27 mouse cellular contexts compared by ENCODE assay signal in genomic region chr1:23268062-23268461, GRCm38 (mm10).
DNase-seq lines count a peak whose midpoint lies in the region; ATAC-seq and TF ChIP-seq lines count a peak whose summit lies in the region.
"Had no signal": no experiment of that assay in that cellular context is flagged by ENCODE, and none has a peak within 500 bp of the region (broad histone marks: within the 10 kb centered on the region; RNA-seq: fewer than 3 reads in every experiment).

No protein-coding gene starts in this region.

- intact Hi-C loops in heart, postnatal 25 days (cut with DNase I) = loop anchor here (10.0 kb wide), 1 partner anchor 117 kb away; no protein-coding TSS in a partner anchor

- no peak for DNase-seq in heart, postnatal 0 days (ENCODE audit: low spot score)
- DNase-seq in heart, postnatal 25 days (ENCODE audit: low spot score) = no peak
- peak; percentile 46 for DNase-seq in 3T3-L1 (ENCODE audit: low read depth, low spot score)
- no peak for DNase-seq in liver, embryonic 14.5 days (ENCODE audit: low read depth in 3 of 3, low spot score in 3 of 3)
- no peak for DNase-seq in layer of hippocampus, adult 11-12 months (ENCODE audit: low spot score)
- DNase-seq in layer of hippocampus, adult 9-11 months = no peak
- DNase-seq: adrenal gland, postnatal 25 days; cerebellum, adult 11-12 months; cerebellum, adult 9-11 months; forebrain, postnatal 0 days; gastrocnemius, postnatal 10 days; heart, postnatal 36 days; lung, adult 2 months; lung, postnatal 10 days; right cerebral cortex, postnatal 4 days had no signal

- TF ChIP-seq EP300 in heart, postnatal 0 days (IDR thresholded peaks at IDR 0.05; ENCODE audit: low read depth) = no peak
- no peak for TF ChIP-seq EP300 in liver, embryonic 14.5 days (IDR thresholded peaks at IDR 0.05; ENCODE audit: low read depth)

- H3K4me1 ChIP-seq in heart, postnatal 0 days (ENCODE audit: control insufficient read depth, insufficient read depth) = peaks cover 27% of the 10 kb centered on the region
- peaks cover 31% of the 10 kb centered on the region for H3K4me1 ChIP-seq in kidney, embryonic 16.5 days (ENCODE audit: insufficient read depth, low read length)
- peaks cover 10% of the 10 kb centered on the region; the same call in 1 of the 2 replicates for H3K4me1 ChIP-seq in kidney, embryonic 14.5 days (ENCODE audit: control insufficient read depth, insufficient read depth, low read length)
- H3K4me1 ChIP-seq in liver, embryonic 14.5 days (replicated peaks; ENCODE audit: control insufficient read depth in 2 of 2, insufficient read depth in 2 of 2, low read length in 1 of 2) = 0 out of 4 replicates have a peak, but pooled peaks cover 0 to 7% of the 10 kb centered on the region in 2 experiments

- H3K9ac ChIP-seq in heart, postnatal 0 days (replicated peaks; ENCODE audit: low read depth, low read length) = no peak overlapping the region
- H3K9ac ChIP-seq in kidney, embryonic 16.5 days (replicated peaks; ENCODE audit: low read length) = no peak overlapping the region
- no peak overlapping the region for H3K9ac ChIP-seq in kidney, embryonic 14.5 days (ENCODE audit: low read depth, low read length)
- H3K9ac ChIP-seq in liver, embryonic 14.5 days (replicated peaks) = no peak overlapping the region
- H3K9ac ChIP-seq: embryonic facial prominence, embryonic 13.5 days; forebrain, embryonic 12.5 days; forebrain, postnatal 0 days; hindbrain, embryonic 13.5 days; limb, embryonic 13.5 days; midbrain, embryonic 13.5 days; neural tube, embryonic 13.5 days had no signal

- H3K27me3 ChIP-seq in heart, postnatal 0 days (ENCODE audit: control insufficient read depth, insufficient read depth, low read length) = no peaks in the 10 kb centered on the region
- no peaks in the 10 kb centered on the region for H3K27me3 ChIP-seq in kidney, embryonic 16.5 days (ENCODE audit: insufficient read depth, low read length)
- H3K27me3 ChIP-seq in kidney, embryonic 14.5 days (ENCODE audit: control insufficient read depth, insufficient read depth, low read length) = no peaks in the 10 kb centered on the region
- no peaks in the 10 kb centered on the region for H3K27me3 ChIP-seq in liver, embryonic 14.5 days (ENCODE audit: control insufficient read depth, insufficient read depth, low read length)
- H3K27me3 ChIP-seq: embryonic facial prominence, embryonic 13.5 days; forebrain, embryonic 12.5 days; hindbrain, embryonic 13.5 days; limb, embryonic 13.5 days; midbrain, embryonic 13.5 days; neural tube, embryonic 13.5 days had no signal

- no peak for TF ChIP-seq CTCF in heart, postnatal 0 days (IDR thresholded peaks at IDR 0.05; ENCODE audit: low read depth)
- no peak for TF ChIP-seq CTCF in liver, embryonic 14.5 days (IDR thresholded peaks at IDR 0.05; ENCODE audit: low read depth)

- ATAC-seq in heart, postnatal 0 days (ENCODE audit: insufficient read depth, low read depth) = no peak
- 0 out of 2 replicates have a peak, but pooled peaks have one; percentile 52 for ATAC-seq in kidney, embryonic 16.5 days (ENCODE audit: low FRiP score, low TSS enrichment)
- no peak for ATAC-seq in kidney, embryonic 14.5 days (ENCODE audit: low FRiP score, low TSS enrichment)
- ATAC-seq in liver, embryonic 14.5 days (ENCODE audit: insufficient read depth) = peak; percentile 45; the same call in 1 of the 2 replicates
- ATAC-seq: forebrain, postnatal 0 days; midbrain, embryonic 13.5 days had no signal

- no peak overlapping the region for H3K4me3 ChIP-seq in heart, postnatal 0 days (ENCODE audit: low read depth, low read length)
- no peak overlapping the region for H3K4me3 ChIP-seq in kidney, embryonic 16.5 days (ENCODE audit: low read length)
- H3K4me3 ChIP-seq in kidney, embryonic 14.5 days (ENCODE audit: low read length) = no peak overlapping the region
- H3K4me3 ChIP-seq in liver, embryonic 14.5 days (ENCODE audit: insufficient read depth in 1 of 2, low read depth in 2 of 2, low read length in 2 of 2) = no peak overlapping the region
- H3K4me3 ChIP-seq: embryonic facial prominence, embryonic 13.5 days; erythroblast, embryonic 14.5 days; forebrain, embryonic 12.5 days; hindbrain, embryonic 13.5 days; left cerebral cortex, adult 2 months; limb, embryonic 13.5 days; midbrain, embryonic 13.5 days; neural tube, embryonic 13.5 days had no signal

- no peak overlapping the region for H3K4me2 ChIP-seq in heart, postnatal 0 days (ENCODE audit: low read depth, low read length)
- no peak overlapping the region for H3K4me2 ChIP-seq in kidney, embryonic 16.5 days (replicated peaks; ENCODE audit: low read depth, low read length)
- no peak overlapping the region for H3K4me2 ChIP-seq in kidney, embryonic 14.5 days (replicated peaks; ENCODE audit: low read depth, low read length)
- no peak overlapping the region for H3K4me2 ChIP-seq in liver, embryonic 14.5 days (ENCODE audit: low read depth)
- H3K4me2 ChIP-seq: embryonic facial prominence, embryonic 13.5 days; forebrain, embryonic 12.5 days; hindbrain, embryonic 13.5 days; limb, embryonic 13.5 days; midbrain, embryonic 13.5 days; neural tube, embryonic 13.5 days had no signal

- H3K9me3 ChIP-seq in heart, postnatal 0 days (replicated peaks; ENCODE audit: control insufficient read depth, low read length) = no peaks in the 10 kb centered on the region
- no peaks in the 10 kb centered on the region for H3K9me3 ChIP-seq in kidney, embryonic 16.5 days (ENCODE audit: low read length)
- H3K9me3 ChIP-seq in kidney, embryonic 14.5 days (ENCODE audit: control insufficient read depth, low read length) = no peaks in the 10 kb centered on the region
- no peaks in the 10 kb centered on the region for H3K9me3 ChIP-seq in liver, embryonic 14.5 days (ENCODE audit: control insufficient read depth, low read length)
- H3K9me3 ChIP-seq: embryonic facial prominence, embryonic 13.5 days; forebrain, embryonic 12.5 days; hindbrain, embryonic 13.5 days; limb, embryonic 13.5 days; midbrain, embryonic 13.5 days; neural tube, embryonic 13.5 days had no signal

- 0 out of 2 replicates have a peak overlapping the region, but pooled peaks have one; percentile 4 for H3K27ac ChIP-seq in heart, postnatal 0 days (ENCODE audit: low read depth)
- no peak overlapping the region for H3K27ac ChIP-seq in kidney, embryonic 16.5 days (ENCODE audit: low read length)
- no peak overlapping the region for H3K27ac ChIP-seq in kidney, embryonic 14.5 days (ENCODE audit: low read depth, low read length)
- no peak overlapping the region for H3K27ac ChIP-seq in liver, embryonic 14.5 days
- H3K27ac ChIP-seq: embryonic facial prominence, embryonic 13.5 days; forebrain, embryonic 12.5 days; hindbrain, embryonic 13.5 days; left cerebral cortex, adult 2 months; limb, embryonic 13.5 days; macrophage; midbrain, embryonic 13.5 days; neural tube, embryonic 13.5 days; stomach, postnatal 0 days had no signal

- peaks cover 7% of the 10 kb centered on the region; the same call in 1 of the 2 replicates for H3K36me3 ChIP-seq in heart, postnatal 0 days (replicated peaks; ENCODE audit: control insufficient read depth, insufficient read depth, low read length)
- peaks cover 6% of the 10 kb centered on the region; the same call in 1 of the 2 replicates for H3K36me3 ChIP-seq in kidney, embryonic 16.5 days (ENCODE audit: insufficient read depth, low read length)
- H3K36me3 ChIP-seq in kidney, embryonic 14.5 days (ENCODE audit: control insufficient read depth, insufficient read depth, low read length) = no peaks in the 10 kb centered on the region; the same call in 1 of the 2 replicates
- H3K36me3 ChIP-seq in liver, embryonic 14.5 days (replicated peaks; ENCODE audit: control insufficient read depth, insufficient read depth, low read depth) = peaks cover 4% of the 10 kb centered on the region; the same call in 1 of the 2 replicates
- H3K36me3 ChIP-seq: embryonic facial prominence, embryonic 13.5 days; hindbrain, embryonic 13.5 days; limb, embryonic 13.5 days; neural tube, embryonic 13.5 days had no signal

Comparison
In these comparisons a context has a peak if more than half of its experiments do, and no peak if none do; other contexts are left out.
1. ATAC-seq: peak in kidney, embryonic 16.5 days (single experiment) and liver, embryonic 14.5 days (single experiment); none in heart, postnatal 0 days (single experiment) and kidney, embryonic 14.5 days (single experiment).